9 mouse cellular contexts compared by ENCODE assay signal in genomic region chr1:43694851-43695545, GRCm38 (mm10). TPM values are rescaled to one million over a fixed set of nuclear protein-coding genes. Genes with fewer than 3 reads are reported as not detected.
DNase-seq lines count a peak whose midpoint lies in the region; ATAC-seq and TF ChIP-seq lines count a peak whose summit lies in the region.
"Had no signal": no experiment of that assay in that cellular context is flagged by ENCODE, and none has a peak within 500 bp of the region (broad histone marks: within the 10 kb centered on the region; RNA-seq: fewer than 3 reads in every experiment).

No protein-coding gene starts in this region.

- TF ChIP-seq POLR2A in liver, adult 2 months (IDR thresholded peaks at IDR 0.05; ENCODE audit: extremely low read depth, insufficient read depth, low read length), result no peak
- no peak for TF ChIP-seq POLR2A in lung, adult 2 months (IDR thresholded peaks at IDR 0.05; ENCODE audit: borderline replicate concordance, extremely low read depth, low read depth, low read length)

- TF ChIP-seq CTCF in liver, adult 2 months (IDR thresholded peaks at IDR 0.05; ENCODE audit: low read depth, low read length), result no peak
- no peak for TF ChIP-seq CTCF in heart, postnatal 0 days (IDR thresholded peaks at IDR 0.05; ENCODE audit: low read depth)
- TF ChIP-seq CTCF in lung, adult 2 months (IDR thresholded peaks at IDR 0.05; ENCODE audit: insufficient read depth, low read length), result no peak

- H3K79me2 ChIP-seq in liver, adult 2 months (ENCODE audit: control insufficient read depth, insufficient read depth, low read length), result no peaks in the 10 kb centered on the region

- H3K4me2 ChIP-seq in liver, embryonic 12.5 days, result no peak overlapping the region
- H3K4me2 ChIP-seq in forebrain, embryonic 15.5 days (replicated peaks), result no peak overlapping the region
- peak overlapping the region; percentile 13; the same call in 1 of the 2 replicates for H3K4me2 ChIP-seq in heart, postnatal 0 days (ENCODE audit: low read depth, low read length)

- no peak overlapping the region for H3K27ac ChIP-seq in liver, adult 2 months (replicated peaks; ENCODE audit: insufficient read depth, low read depth, low read length)
- H3K27ac ChIP-seq in liver, embryonic 12.5 days, result no peak overlapping the region
- peak overlapping the region; percentile 85 for H3K27ac ChIP-seq in forebrain, embryonic 15.5 days (replicated peaks)
- H3K27ac ChIP-seq in heart, postnatal 0 days (ENCODE audit: low read depth), result peak overlapping the region; percentile 75

- no peaks in the 10 kb centered on the region for H3K9me3 ChIP-seq in liver, embryonic 12.5 days (replicated peaks)
- H3K9me3 ChIP-seq in forebrain, embryonic 15.5 days, result no peaks in the 10 kb centered on the region
- H3K9me3 ChIP-seq in heart, postnatal 0 days (replicated peaks; ENCODE audit: control insufficient read depth, low read length), result no peaks in the 10 kb centered on the region

- DNase-seq in liver, adult 2 months (ENCODE audit: extremely low read depth, low read depth, low spot score), result peak; percentile 5
- DNase-seq in heart, postnatal 0 days (ENCODE audit: low spot score), result peak; percentile 82
- peak; percentile 86 to 89 for DNase-seq in kidney, postnatal 4 days
- DNase-seq in lung, adult 2 months, result peak; percentile 34
- DNase-seq in right cerebral cortex, postnatal 10 days (ENCODE audit: low spot score in 2 of 2), result peak; percentile 91 to 92

- WGBS in liver, adult 2 months, result 43% methylated on average over 6 of the region's 6 CpGs
- WGBS in liver, embryonic 12.5 days (ENCODE audit: insufficient replicate concordance), result 39% methylated on average over 6 of the region's 6 CpGs
- WGBS in forebrain, embryonic 15.5 days, result 15% methylated on average over 6 of the region's 6 CpGs
- WGBS in heart, postnatal 0 days, result 18% methylated on average over 6 of the region's 6 CpGs
- 24% methylated on average over 6 of the region's 6 CpGs for WGBS in lung, adult 2 months

- no peak overlapping the region for H3K4me3 ChIP-seq in liver, adult 2 months (ENCODE audit: insufficient read depth, low read depth, low read length)
- H3K4me3 ChIP-seq in liver, embryonic 12.5 days, result no peak overlapping the region
- no peak overlapping the region for H3K4me3 ChIP-seq in forebrain, embryonic 15.5 days
- no peak overlapping the region for H3K4me3 ChIP-seq in heart, postnatal 0 days (ENCODE audit: low read depth, low read length)
- H3K4me3 ChIP-seq in lung, adult 2 months (replicated peaks; ENCODE audit: extremely low read depth, low read depth, low read length), result no peak overlapping the region

- no peaks in the 10 kb centered on the region for H3K4me1 ChIP-seq in liver, adult 2 months (ENCODE audit: control insufficient read depth, insufficient read depth, low read length)
- no peaks in the 10 kb centered on the region for H3K4me1 ChIP-seq in liver, embryonic 12.5 days
- peaks cover 25% of the 10 kb centered on the region for H3K4me1 ChIP-seq in forebrain, embryonic 15.5 days
- peaks cover 10% of the 10 kb centered on the region for H3K4me1 ChIP-seq in heart, postnatal 0 days (ENCODE audit: control insufficient read depth, insufficient read depth)
- no peaks in the 10 kb centered on the region for H3K4me1 ChIP-seq in lung, adult 2 months (ENCODE audit: control insufficient read depth, insufficient read depth, low read length)

- no peaks in the 10 kb centered on the region for H3K27me3 ChIP-seq in liver, adult 2 months (ENCODE audit: control insufficient read depth, insufficient read depth, low read length)
- no peaks in the 10 kb centered on the region for H3K27me3 ChIP-seq in liver, embryonic 12.5 days (replicated peaks)
- H3K27me3 ChIP-seq in forebrain, embryonic 15.5 days, result no peaks in the 10 kb centered on the region
- no peaks in the 10 kb centered on the region for H3K27me3 ChIP-seq in heart, postnatal 0 days (ENCODE audit: control insufficient read depth, insufficient read depth, low read length)
- H3K27me3 ChIP-seq: CH12.LX had no signal

- no peaks in the 10 kb centered on the region for H3K36me3 ChIP-seq in liver, adult 2 months (ENCODE audit: control insufficient read depth, insufficient read depth, low read length)
- H3K36me3 ChIP-seq in liver, embryonic 12.5 days, result no peaks in the 10 kb centered on the region
- no peaks in the 10 kb centered on the region for H3K36me3 ChIP-seq in forebrain, embryonic 15.5 days
- H3K36me3 ChIP-seq in heart, postnatal 0 days (replicated peaks; ENCODE audit: control insufficient read depth, insufficient read depth, low read length), result no peaks in the 10 kb centered on the region

- ATAC-seq in liver, embryonic 12.5 days, result no peak
- ATAC-seq in forebrain, embryonic 15.5 days (replicated peaks), result peak; percentile 92
- peak; percentile 65 for ATAC-seq in heart, postnatal 0 days (ENCODE audit: insufficient read depth, low read depth)
- ATAC-seq in activated CD4-positive, CD25-positive, alpha-beta regulatory T cell, adult 4 months, result no peak

- TF ChIP-seq EP300 in heart, postnatal 0 days (IDR thresholded peaks at IDR 0.05; ENCODE audit: low read depth), result no peak

- H3K9ac ChIP-seq in liver, adult 2 months (ENCODE audit: low read depth, low read length), result no peak overlapping the region
- no peak overlapping the region for H3K9ac ChIP-seq in liver, embryonic 12.5 days
- no peak overlapping the region for H3K9ac ChIP-seq in forebrain, embryonic 15.5 days (replicated peaks)
- H3K9ac ChIP-seq in heart, postnatal 0 days (replicated peaks; ENCODE audit: low read depth, low read length), result 0 out of 2 replicates have a peak overlapping the region, but pooled peaks have one; percentile 1

RNA-seq across cellular contexts. Expression of gene 1500015O10Rik, which starts 35.4 kb away (rescaled TPM):
- total RNA-seq in liver, adult 2 months (2014; rRNA removed), result 1.1 TPM in 1 of 2 replicates, not detected in the other
- 0.10 TPM in 1 of 2 replicates, not detected in the other for polyA plus RNA-seq in liver, adult 2 months (2012; rRNA removed)
- polyA plus RNA-seq in liver, embryonic 12.5 days (2016; fragmentation: Nextera tagmentation; extraction: Ambion mirVana), result 0.14 and 0.23 TPM in 2 replicates
- polyA plus RNA-seq in forebrain, embryonic 15.5 days (2015; fragmentation: Nextera tagmentation; extraction: Ambion mirVana), result 25.3 and 32.8 TPM in 2 replicates
- 6.4 and 15.2 TPM in 2 replicates for total RNA-seq in heart, postnatal 0 days (2014; rRNA removed; ENCODE audit: low replicate concordance)
- 14.3 and 15.3 TPM in 2 replicates for polyA plus RNA-seq in heart, postnatal 0 days (2015; fragmentation: Nextera tagmentation; extraction: Ambion mirVana)
- polyA plus RNA-seq in lung, adult 2 months (2012; rRNA removed), result 0.84 and 1.3 TPM in 2 replicates
- polyA plus RNA-seq in activated CD4-positive, CD25-positive, alpha-beta regulatory T cell, adult 4 months (2017; shearing (Covaris generic)), result not detected
- total RNA-seq: CH12.LX had no signal

Comparison
In these comparisons a context has a peak if more than half of its experiments do, and no peak if none do; other contexts are left out.
1. DNase-seq: peak in every context shown above with its lines; median percentile 92 in right cerebral cortex, postnatal 10 days; 88 in kidney, postnatal 4 days; 82 in heart, postnatal 0 days; 34 in lung, adult 2 months; 5 in liver, adult 2 months.
2. H3K27ac ChIP-seq: peak in forebrain, embryonic 15.5 days (single experiment) and heart, postnatal 0 days (single experiment); none in liver, adult 2 months (single experiment) and liver, embryonic 12.5 days (single experiment).
3. ATAC-seq: peak in forebrain, embryonic 15.5 days (single experiment) and heart, postnatal 0 days (single experiment); none in liver, embryonic 12.5 days (single experiment) and activated CD4-positive, CD25-positive, alpha-beta regulatory T cell, adult 4 months (single experiment).